Mouse (Mus musculus): ENCODE results near the gene Ssbp3. TPM values are rescaled to one million over a fixed set of nuclear protein-coding genes. Genes with fewer than 3 reads are reported as not detected.

Ssbp3 gene
- total RNA-seq, 1 experiment from 2014 or later = 16.4 TPM

DNA sequence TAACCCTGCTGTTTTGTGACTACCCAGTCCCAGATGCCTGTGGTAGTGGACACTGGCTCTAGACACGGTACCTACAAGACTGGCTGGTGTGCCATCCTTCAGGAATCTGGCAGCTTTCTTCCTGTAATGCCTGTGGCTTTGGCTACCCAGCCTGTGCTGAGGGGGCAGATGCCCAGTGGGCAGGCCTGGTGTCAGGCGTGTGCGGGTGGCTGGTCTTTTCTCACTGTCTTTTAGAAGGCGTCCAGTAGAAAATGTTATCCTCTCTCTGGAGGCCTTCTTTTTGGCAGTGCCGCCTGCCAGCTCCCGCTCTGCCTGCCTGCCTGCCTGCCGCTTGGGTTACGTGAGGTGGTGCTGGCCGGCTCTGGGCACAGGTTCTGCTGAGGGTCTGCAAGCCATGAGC, 15.9 kb downstream of the Ssbp3 start:
- no peak for ATAC-seq (ENCODE audit: extremely low read depth, insufficient number of reproducible peaks, low FRiP score, poor library complexity, severe bottlenecking)

DNA sequence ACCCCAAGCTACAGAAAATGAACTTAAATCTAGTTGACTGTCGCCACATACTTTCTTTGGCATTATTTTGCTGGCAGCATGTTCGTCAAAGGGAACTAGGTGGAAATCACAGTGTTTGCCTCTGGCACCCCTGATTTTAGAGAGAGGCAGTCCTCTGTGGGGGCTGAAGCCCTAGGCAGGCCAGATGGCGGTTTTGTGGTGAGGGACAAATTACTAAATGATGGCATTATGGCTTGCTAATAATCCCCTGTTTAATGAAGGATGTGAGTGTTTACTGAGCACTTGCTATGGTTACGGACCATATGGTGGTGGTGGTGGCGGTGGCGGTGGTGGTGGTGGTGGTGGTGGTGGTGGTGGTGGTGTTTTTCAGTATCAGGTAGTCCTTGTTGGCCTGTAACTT, 16.5 kb downstream of the Ssbp3 start:
- no peak for ATAC-seq (ENCODE audit: extremely low read depth, insufficient number of reproducible peaks, low FRiP score, poor library complexity, severe bottlenecking)

DNA sequence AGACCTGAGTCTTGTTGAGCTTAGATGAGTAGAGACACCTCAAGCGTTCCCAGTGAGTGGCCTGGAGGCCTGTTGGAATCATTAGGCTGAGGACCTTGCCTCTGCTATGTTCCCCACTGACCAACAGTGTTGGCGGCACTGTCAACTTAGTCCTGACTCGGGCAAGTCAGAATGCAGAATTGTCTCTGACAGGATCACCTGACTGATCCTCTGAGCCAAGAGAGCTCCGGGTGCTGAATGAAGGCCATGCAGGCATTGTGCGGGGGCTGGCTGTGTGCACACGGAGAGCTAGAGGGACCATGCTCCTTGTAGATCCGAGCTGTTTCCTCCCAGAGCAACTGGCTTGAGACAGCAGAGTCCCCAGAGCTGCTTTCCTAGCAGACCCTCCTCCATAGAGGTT, 18.5 kb downstream of the Ssbp3 start:
- no peak for ATAC-seq (ENCODE audit: extremely low read depth, insufficient number of reproducible peaks, low FRiP score, poor library complexity, severe bottlenecking)

DNA sequence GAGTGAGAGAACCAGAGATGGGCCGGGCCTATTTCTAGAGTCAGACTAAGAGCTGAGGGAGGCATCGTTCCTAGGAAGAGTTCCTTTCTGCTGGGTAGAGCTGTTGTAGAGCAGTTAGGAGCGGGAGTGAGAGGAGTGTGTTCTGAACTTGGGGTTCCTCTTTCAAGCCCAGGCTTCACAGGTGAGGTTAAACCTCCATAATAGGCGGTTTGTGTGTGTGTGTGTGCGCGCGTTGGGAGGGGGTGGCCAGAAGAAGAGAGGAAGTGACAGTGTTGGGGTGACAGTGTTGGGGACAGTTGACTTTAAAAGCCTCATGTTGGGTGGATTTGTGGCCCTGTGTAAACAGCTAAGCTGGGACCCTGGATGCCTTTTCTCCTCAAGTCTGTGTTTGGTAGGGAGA, 22.1 kb downstream of the Ssbp3 start:
- no peak for ATAC-seq (ENCODE audit: extremely low read depth, insufficient number of reproducible peaks, low FRiP score, poor library complexity, severe bottlenecking)

GRCm38 (mm10) chr4:106933813-106934482, 23.4 kb downstream of the Ssbp3 start:
- ATAC-seq (ENCODE audit: extremely low read depth, insufficient number of reproducible peaks, low FRiP score, poor library complexity, severe bottlenecking) = no peak

DNA sequence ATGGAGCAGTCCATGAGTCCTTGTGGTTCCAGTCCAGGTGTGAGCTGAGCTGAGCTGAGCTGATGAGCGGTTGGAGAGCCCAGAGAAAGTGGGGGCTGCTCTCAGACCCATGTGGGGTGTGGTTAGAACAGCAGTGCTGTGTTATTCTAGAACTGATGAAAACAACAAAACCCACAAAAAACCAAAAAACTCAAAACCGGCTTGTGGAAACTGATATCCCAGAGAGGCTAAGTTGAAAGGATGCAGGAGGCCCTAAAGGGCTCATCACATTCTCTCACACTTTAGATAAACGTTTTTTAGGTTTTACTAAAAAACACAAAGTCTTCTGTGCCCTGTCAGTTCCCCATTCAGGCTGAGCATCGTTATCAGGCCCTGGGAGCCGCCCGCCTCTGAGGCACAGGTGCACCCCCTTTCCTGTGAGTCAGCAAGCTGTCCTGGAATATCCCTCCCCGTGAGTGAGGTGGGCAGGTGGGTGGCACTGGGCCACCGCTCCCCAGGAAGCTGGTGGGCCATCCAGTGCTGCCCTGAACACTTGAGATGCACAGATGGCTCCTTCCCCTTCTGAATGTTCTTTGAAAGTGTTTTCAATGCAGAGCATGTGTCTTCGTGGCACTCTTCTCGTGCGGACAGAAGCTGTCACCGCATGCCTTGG, 24.6 kb downstream of the Ssbp3 start:
- no peak for ATAC-seq (ENCODE audit: extremely low read depth, insufficient number of reproducible peaks, low FRiP score, poor library complexity, severe bottlenecking)

GRCm38 (mm10) chr4:106935583-106935935, 25.1 kb downstream of the Ssbp3 start:
- no peak for ATAC-seq (ENCODE audit: extremely low read depth, insufficient number of reproducible peaks, low FRiP score, poor library complexity, severe bottlenecking)

DNA sequence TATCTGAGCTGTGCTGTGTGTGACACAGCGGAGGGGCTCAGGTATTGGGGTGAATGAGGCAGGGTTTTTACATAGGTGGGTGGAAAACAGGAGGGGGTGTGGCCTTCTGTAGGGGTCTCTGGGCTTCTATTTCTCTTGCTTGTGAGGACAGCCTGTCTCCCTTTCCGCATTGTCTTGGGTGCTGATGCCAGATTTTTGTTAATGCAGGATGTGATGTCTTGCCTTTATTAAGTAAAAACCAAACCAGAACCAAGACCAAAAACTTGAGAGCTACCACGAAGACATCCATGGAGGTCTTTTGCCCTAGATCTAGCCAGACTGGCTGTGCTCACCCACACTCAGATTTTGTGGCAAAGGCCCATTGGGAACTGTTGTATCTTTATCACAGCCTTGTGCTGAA, 25.5 kb downstream of the Ssbp3 start:
- ATAC-seq (ENCODE audit: extremely low read depth, insufficient number of reproducible peaks, low FRiP score, poor library complexity, severe bottlenecking) = no peak

DNA sequence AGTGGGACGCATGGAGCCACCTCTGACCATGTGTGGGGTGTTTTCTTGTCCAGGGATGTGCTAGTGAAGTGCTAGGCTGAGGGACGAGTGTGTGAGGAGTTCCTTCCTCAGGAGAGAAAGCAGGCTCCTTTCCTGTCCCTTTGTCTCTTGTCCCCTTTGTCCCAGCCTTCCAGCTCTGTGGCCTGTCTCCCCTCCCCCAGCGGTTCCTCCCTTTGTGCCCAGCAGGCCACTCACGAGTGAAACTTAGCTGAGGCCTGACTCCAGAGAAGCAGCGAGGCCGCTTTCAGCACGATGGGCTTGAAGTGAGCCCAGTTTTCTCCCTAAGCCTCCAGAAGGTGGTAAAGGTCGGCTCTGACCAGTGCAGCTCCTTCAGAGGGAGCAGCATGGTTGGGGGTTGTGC, 26.2 kb downstream of the Ssbp3 start:
- no peak for ATAC-seq (ENCODE audit: extremely low read depth, insufficient number of reproducible peaks, low FRiP score, poor library complexity, severe bottlenecking)

- ATAC-seq (ENCODE audit: extremely low read depth, insufficient number of reproducible peaks, low FRiP score, poor library complexity, severe bottlenecking) = no peak
These were observed 28.2 kb downstream of the Ssbp3 start for GRCm38 (mm10) chr4:106938506-106939222.

- ATAC-seq (ENCODE audit: extremely low read depth, insufficient number of reproducible peaks, low FRiP score, poor library complexity, severe bottlenecking) = no peak
These were observed 28.9 kb downstream of the Ssbp3 start for GRCm38 (mm10) chr4:106939223-106939918.

GRCm38 (mm10) chr4:106939919-106940227, 29.4 kb downstream of the Ssbp3 start:
- no peak for ATAC-seq (ENCODE audit: extremely low read depth, insufficient number of reproducible peaks, low FRiP score, poor library complexity, severe bottlenecking)

- ATAC-seq (ENCODE audit: extremely low read depth, insufficient number of reproducible peaks, low FRiP score, poor library complexity, severe bottlenecking) = no peak
These were observed 30.4 kb downstream of the Ssbp3 start for GRCm38 (mm10) chr4:106940945-106941344.

GRCm38 (mm10) chr4:106941475-106941874, 31.0 kb downstream of the Ssbp3 start:
- ATAC-seq (ENCODE audit: extremely low read depth, insufficient number of reproducible peaks, low FRiP score, poor library complexity, severe bottlenecking) = no peak

GRCm38 (mm10) chr4:106942491-106942890, 32.0 kb downstream of the Ssbp3 start:
- ATAC-seq (ENCODE audit: extremely low read depth, insufficient number of reproducible peaks, low FRiP score, poor library complexity, severe bottlenecking) = no peak

DNA sequence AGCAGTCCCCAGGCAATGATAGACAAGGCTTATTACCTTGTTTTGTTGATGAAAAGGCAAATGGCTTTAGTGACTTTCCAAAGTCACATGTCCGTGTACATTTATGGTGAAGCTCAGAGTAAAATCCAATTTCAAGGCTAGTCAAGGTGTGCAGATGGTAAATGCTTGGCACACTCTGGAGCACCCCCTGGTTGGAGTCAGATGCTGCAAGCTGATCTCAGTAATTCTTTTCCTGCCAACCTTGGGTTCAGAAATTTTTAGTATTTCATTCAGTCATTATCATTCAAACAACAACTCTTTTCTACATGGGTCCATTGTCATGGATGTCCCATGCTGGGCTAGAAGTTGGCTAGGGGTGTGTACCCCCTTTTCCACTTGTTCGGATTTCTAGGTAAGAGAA, 33.1 kb downstream of the Ssbp3 start:
- no peak for ATAC-seq (ENCODE audit: extremely low read depth, insufficient number of reproducible peaks, low FRiP score, poor library complexity, severe bottlenecking)

DNA sequence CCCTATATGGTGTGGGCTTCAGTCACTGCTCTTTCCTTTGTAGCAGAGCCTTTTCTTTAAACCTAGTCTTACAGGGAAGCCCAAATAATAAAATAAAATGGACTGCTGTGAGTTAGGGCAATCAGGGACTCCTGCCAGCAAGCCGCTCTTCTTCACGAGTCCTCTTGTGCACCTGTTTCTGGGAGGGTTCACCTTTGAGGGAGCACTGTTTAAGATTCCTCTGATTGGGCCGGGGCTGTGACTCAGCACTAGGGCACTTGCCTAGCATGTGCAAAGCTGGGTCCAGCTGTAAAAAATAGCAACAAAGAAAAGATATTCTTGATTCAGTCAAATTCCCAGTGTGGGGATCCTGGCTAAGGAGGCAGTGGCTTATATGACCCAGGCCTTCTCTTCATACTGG, 34.4 kb downstream of the Ssbp3 start:
- no peak for ATAC-seq (ENCODE audit: extremely low read depth, insufficient number of reproducible peaks, low FRiP score, poor library complexity, severe bottlenecking)

- no peak for ATAC-seq (ENCODE audit: extremely low read depth, insufficient number of reproducible peaks, low FRiP score, poor library complexity, severe bottlenecking)
These were observed 37.2 kb downstream of the Ssbp3 start for GRCm38 (mm10) chr4:106947741-106948140.

DNA sequence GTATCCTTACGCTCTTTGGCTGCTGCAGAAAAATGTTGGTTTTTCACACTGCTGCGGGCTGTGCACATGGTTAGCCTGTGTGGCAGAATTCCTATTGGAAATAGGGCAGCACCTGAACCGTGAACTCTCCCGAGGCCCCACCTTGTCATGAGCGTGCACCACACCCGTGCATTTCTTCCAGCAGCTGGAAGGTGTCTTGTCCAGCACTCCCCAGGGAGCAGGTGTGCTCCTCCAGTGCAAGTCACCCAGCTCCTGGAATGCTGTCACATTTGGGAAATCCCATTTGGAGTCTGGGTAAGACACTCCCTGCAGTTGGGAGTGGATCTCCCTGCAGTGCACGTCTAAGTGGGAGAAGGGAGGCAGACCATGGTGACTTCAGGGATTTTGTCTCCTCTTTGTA, 38.0 kb downstream of the Ssbp3 start:
- no peak for ATAC-seq (ENCODE audit: extremely low read depth, insufficient number of reproducible peaks, low FRiP score, poor library complexity, severe bottlenecking)

- no peak for ATAC-seq (ENCODE audit: extremely low read depth, insufficient number of reproducible peaks, low FRiP score, poor library complexity, severe bottlenecking)
These were observed 38.7 kb downstream of the Ssbp3 start for GRCm38 (mm10) chr4:106949200-106949599.

Data from neutrophil, adult 5-6 weeks (primary cell).